Mouse (Mus musculus) myocyte (in vitro differentiated cells): ENCODE results near the gene Cux1. TPM values are rescaled to one million over a fixed set of nuclear protein-coding genes. Genes with fewer than 3 reads are reported as not detected.

Source experiments
- H3K27me3 ChIP-seq: one replicate; pipeline ENCODE4 v1.6.1; 2011; ENCODE audit not compliant: control insufficient read depth, insufficient read depth, insufficient read length
- H3K36me3 ChIP-seq: one replicate; pipeline ENCODE4 v1.6.1; 2011; ENCODE audit not compliant: control insufficient read depth, insufficient read depth
- H3K4me2 ChIP-seq: one replicate; pipeline ENCODE4 v1.6.1; 2011; ENCODE audit warnings: low read depth, control low read depth
- H3K4me3 ChIP-seq: one replicate; pipeline ENCODE4 v1.5.1; 2011; ENCODE audit warnings: mild to moderate bottlenecking, control low read depth, moderate library complexity
- H3K79me2 ChIP-seq: one replicate; pipeline ENCODE4 v1.6.1; 2011; ENCODE audit not compliant: control insufficient read depth, insufficient read depth
- H3ac ChIP-seq: one replicate; pipeline ENCODE4 v1.6.1; 2011; ENCODE audit not compliant: control insufficient read depth, insufficient read length
- CEBPB ChIP-seq: IDR thresholded peaks from 2 replicates; pipeline ENCODE4 v1.6.1; 2011; ENCODE audit warnings: mild to moderate bottlenecking, moderate library complexity; ENCODE audit not compliant: poor library complexity, insufficient read depth, severe bottlenecking
- E2F4 ChIP-seq: IDR thresholded peaks from one replicate; pipeline ENCODE4 v1.6.1; 2011; ENCODE audit warnings: mild to moderate bottlenecking, control low read depth, moderate library complexity; ENCODE audit not compliant: insufficient read depth
- MAX ChIP-seq: IDR thresholded peaks from one replicate; pipeline ENCODE4 v1.6.1; 2011; ENCODE audit warnings: low read depth, mild to moderate bottlenecking, control low read depth
- MYOD1 ChIP-seq, 3 experiments: IDR thresholded peaks; one replicate each; pipeline ENCODE4 v1.6.1; 2011; ENCODE audit warnings: control low read depth in 2 of 3, low read depth in 2 of 3, mild to moderate bottlenecking in 2 of 3, moderate library complexity in 1 of 3; ENCODE audit not compliant: insufficient read length in 2 of 3, control insufficient read depth in 1 of 3
- MYOG ChIP-seq, 3 experiments: IDR thresholded peaks; one replicate each; pipeline ENCODE4 v1.6.1; 2011; ENCODE audit warnings: control low read depth in 2 of 3, low read depth in 2 of 3, mild to moderate bottlenecking in 2 of 3; ENCODE audit not compliant: insufficient read length in 2 of 3, control insufficient read depth in 1 of 3, insufficient read depth in 1 of 3
- POLR2A ChIP-seq: IDR thresholded peaks from one replicate; pipeline ENCODE4 v1.6.1; 2011; ENCODE audit warnings: low read depth, mild to moderate bottlenecking, control low read depth, moderate library complexity; ENCODE audit not compliant: insufficient read length
- POLR2AphosphoS2 ChIP-seq: IDR thresholded peaks from one replicate; pipeline ENCODE4 v1.6.1; 2011; ENCODE audit warnings: low read depth, control low read depth; ENCODE audit not compliant: insufficient read length
- REST ChIP-seq: IDR thresholded peaks from one replicate; pipeline ENCODE4 v1.6.1; 2011; ENCODE audit warnings: mild to moderate bottlenecking, control low read depth, moderate library complexity; ENCODE audit not compliant: insufficient read depth, insufficient read length
- SRF ChIP-seq: IDR thresholded peaks from one replicate; pipeline ENCODE4 v1.6.1; 2011; ENCODE audit warnings: low read depth; ENCODE audit not compliant: control insufficient read depth, insufficient read length
- TCF12 ChIP-seq: IDR thresholded peaks from one replicate; pipeline ENCODE4 v1.6.1; 2011; ENCODE audit warnings: mild to moderate bottlenecking, control low read depth; ENCODE audit not compliant: poor library complexity, insufficient read depth, severe bottlenecking
- TCF3 ChIP-seq: IDR thresholded peaks from one replicate; pipeline ENCODE4 v1.6.1; 2011; ENCODE audit warnings: low read depth, control low read depth; ENCODE audit not compliant: insufficient read length
- USF1 ChIP-seq: IDR thresholded peaks from one replicate; pipeline ENCODE4 v1.6.1; 2011; ENCODE audit warnings: low read depth, mild to moderate bottlenecking, control low read depth, moderate library complexity
- polyA plus RNA-seq: library from polyadenylated mRNA; unstranded; fragments of >200 nt; fragmentation: generic; extraction: Trizol; gene quantifications from one replicate; pipeline ENCODE4 v1.2.1, GENCODE M21; 2012; ENCODE audit warnings: missing spikeins

Cux1 gene
- polyA plus RNA-seq, 1 experiment = 50.7 TPM

DNA sequence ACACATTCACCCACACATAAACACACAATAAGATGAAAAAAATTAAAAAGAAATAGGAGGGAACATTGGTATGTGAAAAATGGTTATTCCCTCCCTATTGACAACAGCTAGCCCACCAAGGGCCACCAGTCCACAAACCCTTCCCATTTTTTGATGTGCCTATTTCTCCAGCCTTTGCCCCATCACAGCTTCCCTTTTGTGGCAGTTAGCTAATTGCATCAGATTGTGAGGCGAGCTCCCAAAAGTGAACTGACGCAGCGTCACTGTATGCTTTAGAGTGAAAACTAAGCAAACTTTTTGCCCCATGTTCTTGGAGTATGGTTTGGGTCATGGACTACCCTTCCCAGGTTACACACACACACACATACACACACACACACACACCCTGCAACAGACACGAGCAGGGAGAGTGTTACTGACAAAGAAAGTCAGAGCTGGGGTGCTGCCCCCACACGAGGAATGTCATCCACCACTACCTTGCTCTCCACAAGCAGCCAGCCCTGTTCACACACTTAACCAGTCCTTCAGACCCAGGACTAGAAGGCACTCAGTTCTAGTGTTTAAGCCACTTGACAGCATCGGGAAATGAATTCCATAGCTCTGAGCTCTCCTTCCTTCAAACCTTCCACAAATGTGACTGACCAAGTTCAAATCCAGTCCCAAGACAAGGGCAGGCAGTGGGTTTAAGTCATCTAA is 172.6 kb downstream of the Cux1 start:
- no peak for TF ChIP-seq MAX
- no peak for TF ChIP-seq TCF12
- no peak for TF ChIP-seq SRF
- no peak for TF ChIP-seq USF1
- TF ChIP-seq MYOG (IDR thresholded peaks at IDR 0.05; ENCODE audit: control insufficient read depth in 1 of 3, insufficient read depth in 1 of 3, insufficient read length in 2 of 3, low read depth in 2 of 3) = no peak
- no peak for TF ChIP-seq E2F4
- TF ChIP-seq CEBPB = no peak
- no peak for TF ChIP-seq REST
- no peak for TF ChIP-seq POLR2AphosphoS2
- TF ChIP-seq TCF3 = no peak
- no peak for TF ChIP-seq POLR2A
- TF ChIP-seq MYOD1 (IDR thresholded peaks at IDR 0.05; ENCODE audit: control insufficient read depth in 1 of 3, insufficient read length in 2 of 3, low read depth in 2 of 3) = no peak
- no peak overlapping the region for H3K4me3 ChIP-seq
- no peak overlapping the region for H3ac ChIP-seq
- no peak overlapping the region for H3K4me2 ChIP-seq
- H3K27me3 ChIP-seq = no peaks in the 10 kb centered on the region
- no peaks in the 10 kb centered on the region for H3K36me3 ChIP-seq
- H3K79me2 ChIP-seq = no peaks in the 10 kb centered on the region

DNA sequence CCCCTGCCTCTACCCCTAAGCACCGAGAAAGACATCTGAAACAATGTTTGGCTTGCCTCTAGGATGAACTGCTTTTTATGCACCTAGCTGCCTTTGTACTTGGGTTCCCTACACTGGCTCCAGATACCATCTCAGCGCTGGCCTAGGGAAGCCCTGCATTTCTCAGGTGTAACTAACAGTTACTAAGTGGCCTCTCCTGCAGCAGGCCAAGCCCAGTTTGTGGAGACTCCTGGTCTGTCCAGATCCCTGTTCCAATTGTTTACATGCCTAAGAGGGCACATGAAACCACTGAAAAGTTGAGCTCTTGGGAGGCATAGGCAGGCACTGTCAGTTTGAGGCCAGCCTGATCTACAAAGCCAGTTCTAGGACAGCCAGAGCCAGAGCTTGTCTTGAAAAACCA is 173.7 kb downstream of the Cux1 start:
- Histone ChIP-seq H3K36me3 (no peaks in the 10 kb centered on the region), H3ac (no peak overlapping the region), H3K79me2 (no peaks in the 10 kb centered on the region), H3K4me2 (no peak overlapping the region), H3K4me3 (no peak overlapping the region), H3K27me3 (no peaks in the 10 kb centered on the region)
- TF ChIP-seq SRF = no peak

DNA sequence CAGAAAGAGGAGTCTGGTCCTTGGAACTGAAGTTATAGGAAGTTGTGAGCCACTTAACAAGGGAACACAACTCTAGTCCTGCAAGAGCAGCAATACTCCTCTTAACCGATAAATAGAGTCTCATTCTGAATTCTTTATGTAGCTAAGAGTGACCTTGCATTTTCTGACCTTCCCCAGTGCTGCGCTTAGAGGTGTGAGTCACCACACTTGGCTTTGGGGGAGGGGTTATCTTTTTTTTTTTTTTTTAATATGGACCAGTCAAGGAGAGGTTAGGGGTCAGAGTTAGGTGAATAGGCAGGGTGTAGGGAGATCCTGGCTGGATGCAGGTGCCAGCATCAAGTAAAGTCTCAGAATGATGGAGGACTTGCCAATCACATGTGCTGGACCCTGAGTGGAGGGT is 180.5 kb downstream of the Cux1 start:
- Histone ChIP-seq H3K4me3 (no peak overlapping the region), H3K27me3 (no peaks in the 10 kb centered on the region), H3K36me3 (no peaks in the 10 kb centered on the region), H3K79me2 (no peaks in the 10 kb centered on the region), H3K4me2 (no peak overlapping the region), H3ac (no peak overlapping the region)
- TF ChIP-seq CEBPB = no peak
- no peak for TF ChIP-seq POLR2A
- TF ChIP-seq MYOD1 (IDR thresholded peaks at IDR 0.05; ENCODE audit: control insufficient read depth in 1 of 3, insufficient read length in 2 of 3, low read depth in 2 of 3) = no peak
- no peak for TF ChIP-seq SRF
- TF ChIP-seq E2F4 = no peak
- TF ChIP-seq TCF3 = no peak
- TF ChIP-seq REST = no peak
- TF ChIP-seq USF1 = no peak

DNA sequence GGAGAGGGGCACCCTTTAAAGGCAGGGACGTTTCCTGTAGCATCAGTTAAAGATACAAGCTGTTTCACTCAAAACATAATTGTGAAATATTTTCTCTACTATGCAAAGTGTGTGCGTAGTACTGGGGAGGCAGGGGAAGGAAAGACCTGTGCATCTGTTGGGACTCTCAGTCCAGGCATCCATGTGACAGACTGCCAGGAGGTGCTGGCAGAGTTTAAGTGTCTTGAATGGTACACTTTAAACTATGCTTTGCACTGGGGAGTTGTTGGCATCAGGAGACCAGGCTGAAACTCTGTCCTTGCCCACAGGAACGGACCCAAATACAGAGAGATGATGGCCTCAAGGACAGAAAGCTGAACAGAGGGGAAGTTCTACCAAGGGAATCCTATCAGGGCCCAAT is 182.1 kb downstream of the Cux1 start:
- Histone ChIP-seq H3ac (no peak overlapping the region), H3K36me3 (no peaks in the 10 kb centered on the region), H3K4me3 (no peak overlapping the region), H3K27me3 (no peaks in the 10 kb centered on the region), H3K4me2 (no peak overlapping the region), H3K79me2 (no peaks in the 10 kb centered on the region)
- no peak for TF ChIP-seq TCF12

DNA sequence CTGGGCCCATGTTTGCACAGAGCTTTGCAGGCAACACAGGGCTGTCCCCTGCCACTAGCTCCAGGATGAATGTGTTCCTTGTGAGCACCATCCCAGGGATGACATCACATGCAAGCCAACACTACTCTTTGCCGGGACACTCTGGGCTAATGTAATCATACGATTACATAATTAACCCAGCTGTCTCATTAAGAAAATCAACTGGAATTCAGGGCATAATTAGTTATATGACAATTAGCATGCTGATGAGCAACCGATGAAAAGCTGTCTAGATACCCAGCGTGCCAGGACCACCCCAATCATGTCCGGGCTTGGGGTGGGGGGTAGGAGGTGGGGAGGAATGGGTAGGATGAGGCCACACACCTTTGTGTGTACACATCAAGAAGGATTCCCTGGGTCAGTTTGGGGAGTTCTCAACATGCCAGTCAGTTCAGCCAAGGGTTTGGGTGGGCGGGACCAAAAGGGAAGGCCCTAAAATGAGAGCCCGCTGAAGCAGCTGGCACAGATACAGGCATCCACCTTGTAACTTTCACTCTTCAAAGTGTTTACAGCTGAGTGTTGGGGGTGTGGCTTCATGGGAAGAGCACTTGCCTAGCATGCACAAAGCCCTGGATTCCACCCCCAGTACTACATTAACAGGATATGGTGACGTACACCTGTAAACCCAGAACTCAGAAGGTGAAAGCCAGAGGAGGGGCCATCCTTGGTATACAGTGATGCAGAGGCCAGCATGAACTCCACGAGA is 184.9 kb downstream of the Cux1 start:
- Histone ChIP-seq H3K4me2 (no peak overlapping the region), H3K4me3 (no peak overlapping the region), H3K36me3 (no peaks in the 10 kb centered on the region), H3ac (no peak overlapping the region), H3K27me3 (no peaks in the 10 kb centered on the region), H3K79me2 (no peaks in the 10 kb centered on the region)
- TF ChIP-seq MYOD1 (IDR thresholded peaks at IDR 0.05; ENCODE audit: control insufficient read depth in 1 of 3, insufficient read length in 2 of 3, low read depth in 2 of 3) = no peak
- no peak for TF ChIP-seq SRF
- TF ChIP-seq TCF3 = no peak
